20 mouse cellular contexts compared by ENCODE assay signal in genomic region chr14:27778503-27778902, GRCm38 (mm10).
DNase-seq lines count a peak whose midpoint lies in the region; ATAC-seq and TF ChIP-seq lines count a peak whose summit lies in the region.
"Had no signal": no experiment of that assay in that cellular context is flagged by ENCODE, and none has a peak within 500 bp of the region (broad histone marks: within the 10 kb centered on the region; RNA-seq: fewer than 3 reads in every experiment).

No protein-coding gene starts in this region.

- H3K27ac ChIP-seq in forebrain, embryonic 14.5 days (ENCODE audit: low read depth, low read length): no peak overlapping the region
- H3K27ac ChIP-seq in forebrain, postnatal 0 days (ENCODE audit: low read depth, low read length): no peak overlapping the region
- no peak overlapping the region for H3K27ac ChIP-seq in midbrain, embryonic 14.5 days (replicated peaks; ENCODE audit: low read depth, low read length)
- H3K27ac ChIP-seq in midbrain, embryonic 16.5 days (ENCODE audit: low read length): no peak overlapping the region
- H3K27ac ChIP-seq: heart, adult 2 months; hindbrain, embryonic 12.5 days; midbrain, embryonic 12.5 days had no signal

- 48% methylated on average over 8 of the region's 8 CpGs for WGBS in forebrain, embryonic 14.5 days
- WGBS in forebrain, postnatal 0 days: 48% methylated on average over 8 of the region's 8 CpGs
- WGBS in midbrain, embryonic 14.5 days: 62% methylated on average over 8 of the region's 8 CpGs
- 53% methylated on average over 8 of the region's 8 CpGs for WGBS in midbrain, embryonic 16.5 days

- ATAC-seq in forebrain, embryonic 14.5 days: peak; percentile 89
- ATAC-seq in forebrain, postnatal 0 days: no peak
- ATAC-seq in midbrain, embryonic 14.5 days (ENCODE audit: low FRiP score, low TSS enrichment): no peak
- ATAC-seq in midbrain, embryonic 16.5 days: no peak
- ATAC-seq in inflammation-experienced regulatory T-cells, adult 6 months: no peak
- ATAC-seq: intestine, postnatal 0 days had no signal

- no peak overlapping the region for H3K9ac ChIP-seq in forebrain, embryonic 14.5 days (ENCODE audit: low read length)
- H3K9ac ChIP-seq in forebrain, postnatal 0 days: no peak overlapping the region
- no peak overlapping the region for H3K9ac ChIP-seq in midbrain, embryonic 14.5 days (replicated peaks; ENCODE audit: low read length)
- H3K9ac ChIP-seq in midbrain, embryonic 16.5 days (ENCODE audit: low read depth, low read length): no peak overlapping the region
- H3K9ac ChIP-seq: hindbrain, embryonic 12.5 days; midbrain, embryonic 12.5 days had no signal

- H3K4me1 ChIP-seq in forebrain, embryonic 14.5 days (ENCODE audit: control insufficient read depth, insufficient read depth, low read length): no peaks in the 10 kb centered on the region
- H3K4me1 ChIP-seq in forebrain, postnatal 0 days (ENCODE audit: insufficient read depth): no peaks in the 10 kb centered on the region
- peaks cover 4% of the 10 kb centered on the region; the same call in 1 of the 2 replicates for H3K4me1 ChIP-seq in midbrain, embryonic 14.5 days (ENCODE audit: control insufficient read depth, insufficient read depth, low read length)
- no peaks in the 10 kb centered on the region for H3K4me1 ChIP-seq in midbrain, embryonic 16.5 days (ENCODE audit: control insufficient read depth, insufficient read depth, low read length)
- H3K4me1 ChIP-seq: hindbrain, embryonic 12.5 days had no signal

- TF ChIP-seq CTCF in forebrain, postnatal 0 days (IDR thresholded peaks at IDR 0.05; ENCODE audit: low read depth): no peak

- DNase-seq in forebrain, embryonic 14.5 days (ENCODE audit: low spot score): peak; percentile 71
- DNase-seq in forebrain, postnatal 0 days: no peak
- peak; percentile 8 for DNase-seq in midbrain, embryonic 14.5 days
- peak; percentile 66 to 70 for DNase-seq in cerebellum, postnatal 10 days
- no peak for DNase-seq in adrenal gland, postnatal 36 days
- DNase-seq: adrenal gland, adult 8-10 months; gastrocnemius, postnatal 14 days; heart, adult 2 months; kidney, postnatal 14 days; layer of hippocampus, adult 9-11 months; lung, adult 2 months; lung, postnatal 36 days; retina, postnatal 1 day; right cerebral cortex, postnatal 4 days; thymus, postnatal 4 days had no signal

- H3K36me3 ChIP-seq in forebrain, embryonic 14.5 days (ENCODE audit: control insufficient read depth, insufficient read depth, low read length): 0 out of 2 replicates have a peak, but pooled peaks cover 4% of the 10 kb centered on the region
- no peaks in the 10 kb centered on the region for H3K36me3 ChIP-seq in forebrain, postnatal 0 days (ENCODE audit: insufficient read depth)
- peaks cover 2% of the 10 kb centered on the region; the same call in 1 of the 2 replicates for H3K36me3 ChIP-seq in midbrain, embryonic 14.5 days (ENCODE audit: control insufficient read depth, insufficient read depth, low read length)
- peaks cover 2% of the 10 kb centered on the region; the same call in 1 of the 2 replicates for H3K36me3 ChIP-seq in midbrain, embryonic 16.5 days (ENCODE audit: control insufficient read depth, insufficient read depth, low read length)
- H3K36me3 ChIP-seq: hindbrain, embryonic 12.5 days; midbrain, embryonic 12.5 days had no signal

- H3K9me3 ChIP-seq in forebrain, embryonic 14.5 days (replicated peaks; ENCODE audit: control insufficient read depth, low read length): no peaks in the 10 kb centered on the region
- H3K9me3 ChIP-seq in forebrain, postnatal 0 days (ENCODE audit: low read length): no peaks in the 10 kb centered on the region
- no peaks in the 10 kb centered on the region for H3K9me3 ChIP-seq in midbrain, embryonic 14.5 days (ENCODE audit: control insufficient read depth, low read length)
- H3K9me3 ChIP-seq in midbrain, embryonic 16.5 days (replicated peaks; ENCODE audit: control insufficient read depth, low read length, poor library complexity, severe bottlenecking): no peaks in the 10 kb centered on the region
- H3K9me3 ChIP-seq: hindbrain, embryonic 12.5 days; midbrain, embryonic 12.5 days had no signal

- H3K4me2 ChIP-seq in forebrain, embryonic 14.5 days (ENCODE audit: low read length): no peak overlapping the region
- no peak overlapping the region for H3K4me2 ChIP-seq in forebrain, postnatal 0 days (ENCODE audit: low read depth)
- H3K4me2 ChIP-seq in midbrain, embryonic 14.5 days (ENCODE audit: low read length): no peak overlapping the region
- H3K4me2 ChIP-seq in midbrain, embryonic 16.5 days (ENCODE audit: low read length): no peak overlapping the region
- H3K4me2 ChIP-seq: hindbrain, embryonic 12.5 days; midbrain, embryonic 12.5 days had no signal

- no peak overlapping the region for H3K4me3 ChIP-seq in forebrain, embryonic 14.5 days (ENCODE audit: low read depth, low read length)
- H3K4me3 ChIP-seq in forebrain, postnatal 0 days (ENCODE audit: low read depth, low read length): no peak overlapping the region
- H3K4me3 ChIP-seq in midbrain, embryonic 14.5 days (replicated peaks; ENCODE audit: low read depth, low read length): no peak overlapping the region
- H3K4me3 ChIP-seq in midbrain, embryonic 16.5 days (ENCODE audit: low read depth, low read length): no peak overlapping the region
- H3K4me3 ChIP-seq: heart, adult 2 months; hindbrain, embryonic 12.5 days; midbrain, embryonic 12.5 days had no signal

- H3K27me3 ChIP-seq in forebrain, embryonic 14.5 days (replicated peaks; ENCODE audit: control insufficient read depth, insufficient read depth, low read length): no peaks in the 10 kb centered on the region
- no peaks in the 10 kb centered on the region for H3K27me3 ChIP-seq in forebrain, postnatal 0 days (ENCODE audit: insufficient read depth, low read length)
- no peaks in the 10 kb centered on the region for H3K27me3 ChIP-seq in midbrain, embryonic 14.5 days (ENCODE audit: control insufficient read depth, insufficient read depth, low read length)
- H3K27me3 ChIP-seq in midbrain, embryonic 16.5 days (ENCODE audit: control insufficient read depth, insufficient read depth, low read depth, low read length): no peaks in the 10 kb centered on the region
- H3K27me3 ChIP-seq: hindbrain, embryonic 12.5 days; midbrain, embryonic 12.5 days had no signal

Comparison
In these comparisons a context has a peak if more than half of its experiments do, and no peak if none do; other contexts are left out.
1. DNase-seq: peak in forebrain, embryonic 14.5 days (single experiment), midbrain, embryonic 14.5 days (single experiment) and cerebellum, postnatal 10 days (2 of 2); none in forebrain, postnatal 0 days (single experiment) and adrenal gland, postnatal 36 days (0 of 2).